Mouse (Mus musculus): ENCODE results near the gene Atp2b2.

Atp2b2 gene

DNA sequence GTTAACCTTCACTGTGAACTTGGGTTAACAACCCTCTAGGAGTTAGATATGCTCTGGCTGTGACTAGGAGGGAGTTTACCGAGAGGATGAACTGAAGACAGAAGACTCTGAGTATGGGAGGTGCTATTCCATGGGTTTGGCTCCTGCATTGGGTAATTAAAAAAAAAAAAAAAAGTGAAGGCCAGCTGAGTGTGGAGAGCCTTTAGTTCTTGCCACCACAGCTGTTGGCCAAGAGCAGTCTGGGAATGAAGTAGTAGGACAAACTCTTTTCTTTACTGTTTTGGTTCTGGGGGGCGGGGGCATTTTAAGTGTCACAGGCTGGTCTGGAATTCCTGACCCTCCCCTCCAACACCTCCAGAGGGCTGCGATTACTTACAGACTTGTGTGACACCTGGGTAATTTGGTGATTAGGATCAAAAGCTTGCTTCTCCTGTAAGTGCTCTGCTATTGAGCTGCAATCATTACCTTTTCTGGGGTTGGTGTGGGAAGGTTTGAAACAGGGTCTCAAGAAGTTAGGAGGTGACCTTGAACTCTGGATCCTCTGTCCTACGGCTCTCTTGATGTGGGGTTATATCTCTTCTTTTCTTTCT is 346.6 kb downstream of the Atp2b2 start:
- DNase-seq, result no peak

DNA sequence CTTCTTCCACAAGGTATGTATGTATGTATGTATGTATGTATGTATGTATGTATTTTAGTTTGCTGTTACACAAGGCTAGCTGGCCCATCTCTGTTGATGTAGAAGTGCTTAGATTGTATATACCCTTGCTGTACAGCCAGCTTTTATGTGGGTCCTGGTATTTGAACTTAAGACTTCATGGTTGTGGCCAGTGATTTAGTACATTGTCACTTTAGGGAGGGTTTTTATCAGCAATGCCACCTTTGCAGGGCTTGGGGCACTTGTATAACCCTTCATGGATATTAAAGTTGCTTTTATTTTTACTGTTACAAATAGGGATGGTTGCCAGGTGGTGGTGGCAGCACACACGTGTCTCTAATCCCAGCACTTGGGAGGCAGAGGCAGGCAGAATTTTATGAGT is 347.2 kb downstream of the Atp2b2 start:
- DNase-seq, result no peak
